Comparison of ENCODE assay signal across 9 mouse cellular contexts in genomic region chr19:37698273-37699160, GRCm38 (mm10). TPM values are rescaled to one million over a fixed set of nuclear protein-coding genes. Genes with fewer than 3 reads are reported as not detected.
A peak's percentile ranks its signal among the peaks of the same experiment; 100 is the strongest.
DNase-seq lines count a peak whose midpoint lies in the region; ATAC-seq and TF ChIP-seq lines count a peak whose summit lies in the region.
"Had no signal": no experiment of that assay in that cellular context is flagged by ENCODE, and none has a peak within 500 bp of the region (broad histone marks: within the 10 kb centered on the region; RNA-seq: fewer than 3 reads in every experiment).

No protein-coding gene starts in this region.

- no peaks in the 10 kb centered on the region for H3K36me3 ChIP-seq in heart, embryonic 11.5 days (ENCODE audit: control insufficient read depth, insufficient read depth, low read length)
- H3K36me3 ChIP-seq in hindbrain, embryonic 13.5 days: no peaks in the 10 kb centered on the region
- H3K36me3 ChIP-seq in midbrain, embryonic 12.5 days: no peaks in the 10 kb centered on the region
- H3K36me3 ChIP-seq in thymus, adult 2 months (ENCODE audit: control insufficient read depth, insufficient read depth, low read length): no peaks in the 10 kb centered on the region

- no peak for DNase-seq in heart, adult 8-10 months (ENCODE audit: low spot score)
- DNase-seq in thymus, adult 2 months: no peak
- DNase-seq in cerebellum, adult 2 months: no peak
- no peak for DNase-seq in adrenal gland, adult 18-20 months (ENCODE audit: low spot score in 2 of 2)
- DNase-seq: cerebellum, postnatal 10 days had no signal

- H3K27ac ChIP-seq in heart, embryonic 11.5 days (ENCODE audit: low read depth, low read length): no peak overlapping the region
- no peak overlapping the region for H3K27ac ChIP-seq in bone marrow macrophage, adult 2 months (ENCODE audit: insufficient read depth, low read depth, low read length)
- no peak overlapping the region for H3K27ac ChIP-seq in hindbrain, embryonic 13.5 days
- no peak overlapping the region for H3K27ac ChIP-seq in midbrain, embryonic 12.5 days (replicated peaks)
- H3K27ac ChIP-seq in thymus, adult 2 months (ENCODE audit: control insufficient read depth, insufficient read depth, low read length): no peak overlapping the region
- no peak overlapping the region for H3K27ac ChIP-seq in cerebellum, adult 2 months (ENCODE audit: insufficient read depth, low read length)

- ATAC-seq in heart, embryonic 11.5 days (replicated peaks; ENCODE audit: insufficient number of reproducible peaks, low FRiP score, low TSS enrichment): peak; percentile 24; the same call in 1 of the 2 replicates
- ATAC-seq in hindbrain, embryonic 13.5 days (ENCODE audit: low FRiP score): 0 out of 2 replicates have a peak, but pooled peaks have one; percentile 49
- no peak for ATAC-seq in midbrain, embryonic 12.5 days (ENCODE audit: low FRiP score, low read depth)

- 0% methylated on average over 63 of the region's 63 CpGs for WGBS in heart, embryonic 11.5 days (ENCODE audit: insufficient replicate concordance)
- under 1% methylated on average over 63 of the region's 63 CpGs for WGBS in hindbrain, embryonic 13.5 days
- WGBS in midbrain, embryonic 12.5 days: under 1% methylated on average over 63 of the region's 63 CpGs
- 2% methylated on average over 63 of the region's 63 CpGs for WGBS in thymus, adult 2 months
- under 1% methylated on average over 63 of the region's 63 CpGs for WGBS in cerebellum, adult 2 months

- H3K27me3 ChIP-seq in heart, embryonic 11.5 days (ENCODE audit: control insufficient read depth, insufficient read depth, low read length): peaks cover 97% of the 10 kb centered on the region
- peaks cover 100% of the 10 kb centered on the region for H3K27me3 ChIP-seq in hindbrain, embryonic 13.5 days
- H3K27me3 ChIP-seq in midbrain, embryonic 12.5 days: peaks cover 98% of the 10 kb centered on the region
- H3K27me3 ChIP-seq in thymus, adult 2 months (ENCODE audit: control insufficient read depth, insufficient read depth, low read length): peaks cover 16% of the 10 kb centered on the region
- H3K27me3 ChIP-seq in cerebellum, adult 2 months (ENCODE audit: control insufficient read depth, insufficient read depth, low read length): peaks cover 4% of the 10 kb centered on the region; the same call in 1 of the 2 replicates

- H3K4me3 ChIP-seq in heart, embryonic 11.5 days (ENCODE audit: low read depth, low read length): peak overlapping the region; percentile 41
- peak overlapping the region; percentile 55 for H3K4me3 ChIP-seq in bone marrow macrophage, adult 2 months (ENCODE audit: insufficient read depth, low read length)
- H3K4me3 ChIP-seq in hindbrain, embryonic 13.5 days: peak overlapping the region; percentile 33
- peak overlapping the region; percentile 31 for H3K4me3 ChIP-seq in midbrain, embryonic 12.5 days
- H3K4me3 ChIP-seq in thymus, adult 2 months (ENCODE audit: control insufficient read depth, insufficient read depth, low read length): no peak overlapping the region
- no peak overlapping the region for H3K4me3 ChIP-seq in cerebellum, adult 2 months (replicated peaks; ENCODE audit: insufficient read depth, low read depth, low read length)

- H3K4me2 ChIP-seq in heart, embryonic 11.5 days: peak overlapping the region; percentile 77
- peak overlapping the region; percentile 53 for H3K4me2 ChIP-seq in hindbrain, embryonic 13.5 days
- H3K4me2 ChIP-seq in midbrain, embryonic 12.5 days (replicated peaks): peak overlapping the region; percentile 48

- TF ChIP-seq POLR2A in bone marrow macrophage, adult 2 months (IDR thresholded peaks at IDR 0.05; ENCODE audit: borderline replicate concordance, low read depth, low read length): no peak
- TF ChIP-seq POLR2A in thymus, adult 2 months (IDR thresholded peaks at IDR 0.05; ENCODE audit: control insufficient read depth, extremely low read depth, insufficient read depth, low read length, poor library complexity): no peak
- no peak for TF ChIP-seq POLR2A in cerebellum, adult 2 months (IDR thresholded peaks at IDR 0.05; ENCODE audit: borderline replicate concordance, insufficient read depth, low read length)

- H3K9me3 ChIP-seq in heart, embryonic 11.5 days (replicated peaks; ENCODE audit: control insufficient read depth, low read length): no peaks in the 10 kb centered on the region
- H3K9me3 ChIP-seq in hindbrain, embryonic 13.5 days: no peaks in the 10 kb centered on the region
- no peaks in the 10 kb centered on the region for H3K9me3 ChIP-seq in midbrain, embryonic 12.5 days

- H3K4me1 ChIP-seq in heart, embryonic 11.5 days (ENCODE audit: control insufficient read depth, insufficient read depth, low read length): peaks cover 32% of the 10 kb centered on the region
- peaks cover 7% of the 10 kb centered on the region; the same call in 1 of the 2 replicates for H3K4me1 ChIP-seq in bone marrow macrophage, adult 2 months (ENCODE audit: control insufficient read depth, insufficient read depth, low read length)
- peaks cover 35% of the 10 kb centered on the region for H3K4me1 ChIP-seq in hindbrain, embryonic 13.5 days (replicated peaks)
- peaks cover 22% of the 10 kb centered on the region for H3K4me1 ChIP-seq in midbrain, embryonic 12.5 days
- no peaks in the 10 kb centered on the region for H3K4me1 ChIP-seq in thymus, adult 2 months (replicated peaks; ENCODE audit: control insufficient read depth, insufficient read depth, low read length)
- no peaks in the 10 kb centered on the region; the same call in 1 of the 2 replicates for H3K4me1 ChIP-seq in cerebellum, adult 2 months (ENCODE audit: control insufficient read depth, insufficient read depth, low read length)

- no peak overlapping the region for H3K9ac ChIP-seq in heart, embryonic 11.5 days (ENCODE audit: low read depth, low read length)
- H3K9ac ChIP-seq in hindbrain, embryonic 13.5 days: peak overlapping the region; percentile 46; the same call in 1 of the 2 replicates
- no peak overlapping the region for H3K9ac ChIP-seq in midbrain, embryonic 12.5 days (replicated peaks)

- TF ChIP-seq CTCF in bone marrow macrophage, adult 2 months (IDR thresholded peaks at IDR 0.05; ENCODE audit: low read depth, low read length): no peak
- no peak for TF ChIP-seq CTCF in thymus, adult 2 months (IDR thresholded peaks at IDR 0.05; ENCODE audit: borderline replicate concordance, control insufficient read depth, extremely low read depth, insufficient read depth, low read length, poor library complexity)
- no peak for TF ChIP-seq CTCF in cerebellum, adult 2 months (IDR thresholded peaks at IDR 0.05; ENCODE audit: borderline replicate concordance, insufficient read depth, low read depth, low read length)

RNA-seq across cellular contexts. Expression of gene Cyp26a1, which starts 0.9 kb away (rescaled TPM):
- polyA plus RNA-seq in heart, embryonic 11.5 days (2014; fragmentation: Nextera tagmentation; extraction: Ambion mirVana): 0.57 and 0.59 TPM in 2 replicates
- under 1 TPM in 2 of 4 experiments, not detected in 2; 0.14 to 0.25 TPM for total RNA-seq in heart, adult 8-10 months (2022)
- polyA plus RNA-seq in bone marrow macrophage, adult 2 months (2012; ENCODE audit: insufficient read depth, insufficient read length, missing spikeins): not detected in 2 replicates
- 0.23 and 0.56 TPM in 2 replicates for polyA plus RNA-seq in hindbrain, embryonic 13.5 days (2015; fragmentation: Nextera tagmentation; extraction: Ambion mirVana)
- polyA plus RNA-seq in midbrain, embryonic 12.5 days (2016; fragmentation: Nextera tagmentation; extraction: Ambion mirVana): 0.19 and 0.46 TPM in 2 replicates
- polyA plus RNA-seq in thymus, adult 2 months (2012; rRNA removed): 2.3 and 2.8 TPM in 2 replicates
- not detected in 2 replicates for polyA plus RNA-seq in cerebellum, adult 2 months (2012; rRNA removed)
- total RNA-seq in adrenal gland, adult 18-20 months (2021): not detected

RNA-seq across cellular contexts. Expression of gene Cyp26c1, which starts 13.1 kb away (rescaled TPM):
- polyA plus RNA-seq in heart, embryonic 11.5 days (2014; fragmentation: Nextera tagmentation; extraction: Ambion mirVana): not detected in 2 replicates
- not detected for total RNA-seq in heart, adult 8-10 months (2022)
- not detected in 2 replicates for polyA plus RNA-seq in bone marrow macrophage, adult 2 months (2012; ENCODE audit: insufficient read depth, insufficient read length, missing spikeins)
- not detected in 2 replicates for polyA plus RNA-seq in hindbrain, embryonic 13.5 days (2015; fragmentation: Nextera tagmentation; extraction: Ambion mirVana)
- not detected in 2 replicates for polyA plus RNA-seq in midbrain, embryonic 12.5 days (2016; fragmentation: Nextera tagmentation; extraction: Ambion mirVana)
- polyA plus RNA-seq in thymus, adult 2 months (2012; rRNA removed): 0.13 and 0.28 TPM in 2 replicates
- not detected in 2 replicates for polyA plus RNA-seq in cerebellum, adult 2 months (2012; rRNA removed)
- total RNA-seq in adrenal gland, adult 18-20 months (2021): not detected

Comparison
In these comparisons a context has a peak if more than half of its experiments do, and no peak if none do; other contexts are left out.
1. H3K4me3 ChIP-seq: peak in heart, embryonic 11.5 days (single experiment), bone marrow macrophage, adult 2 months (single experiment), hindbrain, embryonic 13.5 days (single experiment) and midbrain, embryonic 12.5 days (single experiment); none in thymus, adult 2 months (single experiment) and cerebellum, adult 2 months (single experiment).
2. Peak in every context shown above with its lines, with median percentiles within 50 percentile points of each other: H3K4me2 ChIP-seq.